Mouse (Mus musculus) cortical plate, adult 2 months (tissue): ENCODE results near the gene Adgra3. TPM values are rescaled to one million over a fixed set of nuclear protein-coding genes. Genes with fewer than 3 reads are reported as not detected.

Experiments
- H3K27ac ChIP-seq: fragments of 200-500 bp; 2 replicates; pipeline ENCODE4 v1.5.1; 2012; ENCODE audit warnings: low read length, control low read depth, inconsistent platforms; ENCODE audit not compliant: insufficient read depth
- H3K4me1 ChIP-seq: fragments of 200-500 bp; 2 replicates; pipeline ENCODE4 v1.6.1; 2011; ENCODE audit warnings: low read length; ENCODE audit not compliant: control insufficient read depth, insufficient read depth
- H3K4me3 ChIP-seq: fragments of 200-500 bp; 2 replicates; pipeline ENCODE4 v1.5.1; 2011; ENCODE audit warnings: mild to moderate bottlenecking, low read length, control low read depth; ENCODE audit not compliant: insufficient read depth
- CTCF ChIP-seq: fragments of 200-500 bp; IDR thresholded peaks from 2 replicates; pipeline ENCODE4 v1.5.1; 2011; ENCODE audit warnings: mild to moderate bottlenecking, control low read depth, low read length; ENCODE audit not compliant: insufficient read depth; ENCODE audit errors: extremely low read depth
- POLR2A ChIP-seq: fragments of 200-500 bp; IDR thresholded peaks from 2 replicates; pipeline ENCODE4 v1.6.1; 2011; ENCODE audit warnings: mild to moderate bottlenecking, low read length, control low read depth; ENCODE audit not compliant: insufficient read depth; ENCODE audit errors: extremely low read depth
- polyA plus RNA-seq: library from polyadenylated mRNA; depleted of rRNA; stranded (reverse); fragments of >200 nt; gene quantifications from 2 replicates; pipeline ENCODE4 v1.2.3, GENCODE M21; 2012; rRNA removed

The Adgra3 gene
- polyA plus RNA-seq: 13.9 TPM in 2 replicates

DNA sequence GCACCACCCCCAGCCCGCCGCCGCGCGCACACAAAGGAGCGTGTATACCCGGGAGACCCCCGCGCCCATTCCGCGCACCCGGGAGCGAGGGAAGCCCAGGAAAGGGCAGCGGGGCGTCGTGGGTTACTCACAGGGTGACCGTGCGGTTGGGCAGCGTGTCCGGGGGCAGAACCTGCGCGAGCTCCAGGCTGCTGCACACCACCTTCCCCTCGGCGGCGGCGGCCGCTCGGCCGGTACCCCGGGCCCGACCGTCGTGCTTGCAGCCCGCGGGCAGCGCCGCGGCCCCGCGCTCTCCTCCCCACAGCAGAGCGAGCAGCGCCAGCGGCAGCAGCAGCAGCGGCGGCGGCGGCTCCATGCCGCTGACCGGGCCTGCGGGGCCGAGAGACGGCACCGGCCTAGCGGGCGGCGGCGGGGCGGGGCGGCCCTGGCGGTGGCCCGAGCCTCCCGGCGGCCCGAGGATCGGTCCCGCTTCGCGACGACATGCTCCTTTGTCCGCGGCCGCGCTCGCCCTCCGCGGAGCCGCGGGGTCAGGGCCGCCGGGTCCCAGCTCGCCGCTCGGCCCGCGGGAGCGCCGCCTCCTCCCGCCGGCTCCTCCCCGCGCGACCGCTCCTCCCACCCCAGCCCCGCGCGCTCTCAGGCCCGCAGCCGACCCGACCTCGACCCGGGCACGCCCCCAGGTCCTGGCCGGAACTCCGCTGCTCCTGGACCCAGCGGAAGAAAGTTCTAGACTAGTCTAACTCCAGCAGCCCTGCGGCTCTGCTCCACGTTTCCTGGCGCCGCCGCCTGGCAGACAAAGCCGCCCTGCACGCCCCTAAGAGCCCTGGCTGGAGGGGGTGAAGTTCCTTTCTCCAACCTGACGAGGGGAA, at the start of gene Adgra3:
Gene Adgra3, minus strand, starts transcription at position 586 of the 866 bp plus-strand sequence.
- H3K4me1 ChIP-seq: no peaks in the 10 kb centered on the region
- TF ChIP-seq CTCF (no peak), POLR2A (no peak)
- peak within 1 kb of the TSS; percentile 54 for H3K4me3 ChIP-seq
- H3K27ac ChIP-seq: no peak within 1 kb of the TSS

DNA sequence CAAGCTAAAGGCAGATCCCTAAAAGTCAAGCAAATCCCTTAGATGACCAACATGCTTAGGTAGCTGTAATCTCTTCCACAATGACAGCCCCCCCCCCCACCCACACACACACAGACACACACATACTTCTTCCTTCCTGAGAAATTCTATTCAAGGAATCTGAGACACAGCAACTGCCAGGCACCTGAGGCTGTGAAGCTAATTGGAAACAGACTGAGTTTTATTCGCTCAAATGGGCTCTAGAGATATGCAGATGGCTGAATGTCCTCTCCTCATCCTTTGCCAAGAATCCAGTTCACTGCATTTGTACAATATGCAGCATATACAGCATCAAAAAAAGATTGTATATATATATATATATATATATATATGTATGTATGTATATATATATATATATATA, 24.6 kb upstream of the Adgra3 start:
- TF ChIP-seq CTCF: no peak
- no peak for TF ChIP-seq POLR2A
- no peak overlapping the region for H3K27ac ChIP-seq

DNA sequence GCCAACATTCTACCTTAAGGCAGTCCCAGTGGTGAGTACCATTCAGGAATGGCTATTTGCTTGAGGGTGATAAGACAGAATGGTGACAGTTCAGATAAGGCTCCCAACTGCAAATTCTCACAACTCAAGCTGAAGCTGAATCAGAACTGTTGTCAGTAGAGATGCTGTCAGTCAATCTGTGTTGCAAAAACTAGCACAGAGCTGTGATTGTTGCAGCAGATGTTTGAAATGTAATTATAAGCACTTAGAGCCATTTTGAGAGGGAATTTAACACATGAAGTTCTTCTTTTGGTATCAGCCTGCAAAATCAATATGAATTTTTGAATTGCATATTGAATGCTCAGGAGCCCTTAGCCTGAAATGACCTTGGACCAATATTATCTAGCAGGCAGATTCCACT, 15.4 kb upstream of the Adgra3 start:
- no peaks in the 10 kb centered on the region for H3K4me1 ChIP-seq
- H3K27ac ChIP-seq: no peak overlapping the region
- TF ChIP-seq POLR2A: no peak
- TF ChIP-seq CTCF: no peak
- H3K4me3 ChIP-seq: no peak overlapping the region

More for the DNA sequence above, 24.6 kb upstream of the Adgra3 start:
- no peak overlapping the region for H3K4me3 ChIP-seq
- no peaks in the 10 kb centered on the region for H3K4me1 ChIP-seq

DNA sequence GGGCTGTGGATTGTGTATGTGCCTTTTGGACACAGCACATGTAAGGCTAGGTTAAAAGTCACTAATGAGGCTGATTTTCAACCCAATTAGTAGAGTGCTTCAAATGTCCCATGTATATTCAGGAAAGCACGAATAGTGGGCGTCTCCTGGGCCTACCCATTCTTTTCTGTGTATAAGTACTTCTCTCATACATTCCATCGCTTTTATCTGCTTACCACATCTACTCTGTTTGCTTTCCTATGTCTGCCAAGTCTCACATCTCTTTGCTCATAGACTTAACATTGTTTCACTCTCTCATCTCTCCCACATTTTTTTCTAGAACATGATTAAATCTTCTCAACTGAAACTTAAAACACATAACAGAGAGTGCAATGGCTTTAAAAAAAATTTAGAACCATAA, 5.4 kb upstream of the Adgra3 start:
- H3K4me1 ChIP-seq: no peaks in the 10 kb centered on the region
- H3K27ac ChIP-seq: no peak overlapping the region
- H3K4me3 ChIP-seq: no peak overlapping the region
- TF ChIP-seq CTCF (no peak), POLR2A (no peak)

DNA sequence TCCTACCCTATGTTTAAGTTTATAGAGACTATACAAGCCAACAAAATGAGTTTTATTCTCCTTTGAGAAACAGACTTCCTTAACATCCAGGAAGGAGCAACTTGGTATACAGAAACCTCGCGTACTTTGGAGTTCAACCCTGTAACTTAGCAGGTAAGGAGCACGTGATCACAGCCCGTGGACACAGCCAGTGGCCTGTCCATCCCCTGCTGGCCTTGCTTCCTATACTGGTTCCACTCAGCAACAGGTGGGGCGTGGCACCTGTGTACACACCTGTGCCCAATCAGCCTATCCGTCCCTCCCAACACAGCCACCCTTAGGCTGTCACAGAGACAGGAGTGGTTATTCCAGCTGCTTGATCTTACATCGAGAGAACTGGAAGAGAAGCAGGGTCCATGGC, 780 bp upstream of the Adgra3 start:
- H3K27ac ChIP-seq: no peak overlapping the region
- no peaks in the 10 kb centered on the region for H3K4me1 ChIP-seq
- TF ChIP-seq CTCF (no peak), POLR2A (no peak)
- H3K4me3 ChIP-seq: no peak overlapping the region

DNA sequence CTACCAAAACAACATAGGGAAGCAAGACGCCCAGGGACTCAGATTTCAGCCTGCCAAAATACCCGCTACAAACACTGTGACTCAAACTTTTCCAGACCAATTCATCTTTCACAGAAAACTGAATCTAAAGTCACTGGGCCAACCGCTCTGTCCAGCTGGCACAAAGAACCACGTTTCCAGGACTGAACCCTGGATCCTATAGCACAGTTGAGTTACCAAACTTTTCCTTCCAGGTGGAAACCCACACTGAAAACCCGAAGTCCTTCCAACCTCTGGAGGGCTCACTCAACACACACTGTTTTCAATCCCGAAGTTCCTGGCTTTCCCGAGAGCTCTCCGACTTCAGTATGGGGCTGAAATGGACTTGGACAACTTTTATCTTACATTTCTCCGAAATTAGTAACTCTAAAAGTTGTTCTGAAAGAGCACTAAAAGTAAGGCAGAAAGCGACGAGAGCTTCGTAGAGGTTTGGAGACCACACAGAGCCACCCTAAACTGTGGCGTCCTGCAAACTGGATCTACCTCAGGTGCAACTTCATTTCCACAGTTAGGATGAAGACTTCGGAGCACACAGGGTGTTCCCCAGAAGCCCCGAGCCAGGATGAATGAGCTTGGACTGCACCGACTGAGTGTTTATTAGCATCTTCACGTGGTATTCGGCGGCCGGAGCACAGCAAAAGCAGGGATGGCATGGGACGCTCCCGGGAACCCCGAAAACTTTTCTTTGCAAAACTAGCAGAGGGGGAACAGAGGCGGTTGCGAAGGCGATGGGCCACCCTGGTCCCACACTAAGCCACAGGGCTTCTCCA, 990 bp downstream of the Adgra3 start:
- Histone ChIP-seq H3K27ac (no peak overlapping the region), H3K4me1 (no peaks in the 10 kb centered on the region), H3K4me3 (peak overlapping the region; percentile 54)
- no peak for TF ChIP-seq POLR2A

DNA sequence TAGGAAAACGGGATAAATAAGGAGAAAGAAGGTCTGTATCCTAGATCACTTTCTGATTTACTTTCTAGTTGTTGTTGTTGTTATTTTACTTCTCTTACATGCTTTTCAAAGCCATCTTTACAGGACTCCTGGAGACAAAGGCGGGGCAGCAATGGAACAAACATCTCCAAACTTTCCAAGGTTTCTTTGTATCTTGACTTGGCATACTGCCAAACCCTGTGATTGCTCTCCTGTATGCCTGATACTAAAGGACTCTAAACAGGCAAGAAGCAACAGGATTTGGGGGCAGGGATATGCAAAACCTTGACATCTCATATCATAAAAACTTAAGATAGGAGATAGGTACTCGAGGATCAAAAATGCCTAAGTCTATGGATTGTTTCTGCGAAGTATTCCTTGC, 6.3 kb downstream of the Adgra3 start:
- H3K4me3 ChIP-seq: no peak overlapping the region
- no peaks in the 10 kb centered on the region for H3K4me1 ChIP-seq
- H3K27ac ChIP-seq: no peak overlapping the region
- TF ChIP-seq POLR2A (no peak), CTCF (no peak)

DNA sequence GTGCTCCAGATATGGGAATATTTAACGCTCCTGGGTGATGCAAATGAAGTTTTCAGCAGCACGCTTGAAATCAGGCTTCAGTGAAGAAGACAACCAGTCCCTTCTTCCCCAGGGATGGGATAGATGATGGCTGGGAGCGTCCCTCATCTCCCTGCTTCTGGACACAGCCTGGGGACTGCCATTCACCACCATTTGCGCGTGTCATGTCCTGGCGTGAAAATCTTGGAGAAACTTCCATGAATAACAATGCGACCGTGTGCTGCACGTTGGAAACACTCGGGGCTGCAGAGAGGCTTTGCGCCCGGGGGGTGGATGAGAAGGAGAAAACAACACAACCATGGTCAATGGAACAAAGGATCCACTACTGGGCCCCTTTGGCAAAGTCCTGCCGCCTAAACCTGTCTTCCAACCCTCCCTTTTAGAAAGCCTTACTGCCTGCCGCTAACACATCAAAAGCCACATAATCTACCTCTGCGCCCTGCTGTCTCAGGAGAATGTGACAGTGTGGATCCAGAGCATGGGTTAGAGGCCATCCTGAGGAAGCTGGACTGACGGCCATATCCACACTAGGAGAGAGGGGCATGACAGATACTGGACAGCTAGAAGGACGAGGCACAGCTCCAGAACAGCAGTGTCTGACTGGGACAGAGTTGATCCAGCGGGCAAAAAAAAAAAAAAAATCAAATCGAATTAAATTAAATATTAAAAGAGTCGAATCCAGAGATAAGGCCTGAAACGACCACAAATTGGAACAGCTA, 8.0 kb downstream of the Adgra3 start:
- no peaks in the 10 kb centered on the region for H3K4me1 ChIP-seq

DNA sequence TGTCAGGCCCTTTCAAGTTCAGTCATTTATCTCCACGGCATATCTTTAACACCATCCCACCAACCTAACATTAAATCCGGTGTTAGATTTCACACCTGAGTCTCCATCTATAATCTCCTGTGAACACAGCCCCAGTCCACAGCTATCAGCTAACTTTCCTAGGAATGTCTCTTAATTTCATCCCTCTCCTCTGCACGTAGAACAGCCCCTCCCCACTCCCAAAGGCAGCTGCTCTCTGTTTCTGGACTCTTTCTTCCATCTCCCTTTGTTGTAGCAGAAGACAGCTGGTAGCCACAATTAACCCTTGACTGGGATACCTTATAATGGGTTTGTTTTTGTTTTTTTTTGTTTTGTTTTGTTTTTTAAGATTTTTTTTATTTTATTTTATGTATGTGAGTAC, 8.8 kb downstream of the Adgra3 start:
- TF ChIP-seq CTCF: no peak
- TF ChIP-seq POLR2A: no peak
- Histone ChIP-seq H3K4me1 (no peaks in the 10 kb centered on the region), H3K4me3 (no peak overlapping the region), H3K27ac (no peak overlapping the region)

More for the DNA sequence above, 8.0 kb downstream of the Adgra3 start:
- TF ChIP-seq CTCF: no peak
- no peak for TF ChIP-seq POLR2A
- Histone ChIP-seq H3K4me3 (no peak overlapping the region), H3K27ac (no peak overlapping the region)
